14 mouse cellular contexts compared by ENCODE assay signal in genomic region chr2:152947098-152947497, GRCm38 (mm10). TPM values are rescaled to one million over a fixed set of nuclear protein-coding genes. Genes with fewer than 3 reads are reported as not detected.
DNase-seq lines count a peak whose midpoint lies in the region.
"Had no signal": no experiment of that assay in that cellular context is flagged by ENCODE, and none has a peak within 500 bp of the region (broad histone marks: within the 10 kb centered on the region; RNA-seq: fewer than 3 reads in every experiment).

No protein-coding gene starts in this region.

- DNase-seq in cerebellum, adult 11-12 months, result peak; percentile 43
- DNase-seq in cerebellum, postnatal 4 days (ENCODE audit: low spot score in 2 of 2), result no peak
- peak; percentile 36 for DNase-seq in kidney, postnatal 10 days
- DNase-seq in kidney, postnatal 25 days, result no peak
- DNase-seq in NIH3T3 (ENCODE audit: low read depth), result peak; percentile 18
- DNase-seq in layer of hippocampus, adult 8-10 months (ENCODE audit: low spot score in 2 of 2), result peak; percentile 46 to 62
- DNase-seq in embryo, embryonic 10.5 days (ENCODE audit: low spot score), result no peak
- no peak for DNase-seq in left cerebral cortex, adult 8-10 months (ENCODE audit: low spot score in 2 of 2)
- DNase-seq: adrenal gland, adult 8-10 months; right cerebral cortex, postnatal 25 days; thymus, adult 18-20 months had no signal

RNA-seq across cellular contexts. Expression of gene Dusp15, which starts 4.4 kb away (rescaled TPM):
- total RNA-seq in layer of hippocampus, adult 8-10 months (2022), result 10 to 100 TPM; 11.5 to 15.4 (median 12.6) TPM
- total RNA-seq in left cerebral cortex, adult 8-10 months (2022), result 10 to 100 TPM; 16.2 to 22.7 (median 21.1) TPM
- total RNA-seq: monocyte, adult 5-6 weeks had no signal

RNA-seq across cellular contexts. Expression of gene Foxs1, which starts 14.1 kb away (rescaled TPM):
- under 1 TPM; 0.50 to 0.96 (median 0.78) TPM for total RNA-seq in layer of hippocampus, adult 8-10 months (2022)
- under 1 TPM in 3 of 4 experiments, not detected in 1; 0.34 to 0.88 (median 0.74) TPM for total RNA-seq in left cerebral cortex, adult 8-10 months (2022)
- total RNA-seq: monocyte, adult 5-6 weeks had no signal

RNA-seq across cellular contexts. Expression of gene Ttll9, which starts 15.2 kb away (rescaled TPM):
- total RNA-seq in layer of hippocampus, adult 8-10 months (2022), result 1 to 10 TPM in 3 of 4 experiments, under 1 TPM in 1; 0.95 to 1.9 (median 1.5) TPM
- 1 to 10 TPM; 1.2 to 3.3 (median 2.3) TPM for total RNA-seq in left cerebral cortex, adult 8-10 months (2022)
- total RNA-seq: gastrocnemius, postnatal 4 days; monocyte, adult 5-6 weeks had no signal

RNA-seq across cellular contexts. Expression of gene Mylk2, which starts 35.9 kb away (rescaled TPM):
- total RNA-seq in layer of hippocampus, adult 8-10 months (2022), result not detected
- total RNA-seq in left cerebral cortex, adult 8-10 months (2022), result under 1 TPM in 3 of 4 experiments, not detected in 1; 0.19 to 0.39 (median 0.21) TPM
- total RNA-seq: layer of hippocampus, postnatal 10 days; monocyte, adult 5-6 weeks had no signal

Comparison
In these comparisons a context has a peak if more than half of its experiments do, and no peak if none do; other contexts are left out.
1. DNase-seq: peak in cerebellum, adult 11-12 months (single experiment), kidney, postnatal 10 days (single experiment), NIH3T3 (single experiment) and layer of hippocampus, adult 8-10 months (2 of 2); none in cerebellum, postnatal 4 days (0 of 2), kidney, postnatal 25 days (0 of 2), embryo, embryonic 10.5 days (single experiment) and left cerebral cortex, adult 8-10 months (0 of 2).